In genomic region chr3:131552349-131553254, GRCm38 (mm10) we compare ENCODE assay signal across 9 mouse cellular contexts. TPM values are rescaled to one million over a fixed set of nuclear protein-coding genes. Genes with fewer than 3 reads are reported as not detected.
DNase-seq lines count a peak whose midpoint lies in the region; ATAC-seq lines count a peak whose summit lies in the region.
"Had no signal": no experiment of that assay in that cellular context is flagged by ENCODE, and none has a peak within 500 bp of the region (broad histone marks: within the 10 kb centered on the region; RNA-seq: fewer than 3 reads in every experiment).

No protein-coding gene starts in this region.

- H3K4me1 ChIP-seq in embryonic facial prominence, embryonic 11.5 days (ENCODE audit: control insufficient read depth, insufficient read depth, low read length), result no peaks in the 10 kb centered on the region
- H3K4me1 ChIP-seq in embryonic facial prominence, embryonic 10.5 days, result no peaks in the 10 kb centered on the region
- H3K4me1 ChIP-seq in intestine, embryonic 15.5 days (replicated peaks), result no peaks in the 10 kb centered on the region
- H3K4me1 ChIP-seq: limb, embryonic 12.5 days had no signal

- 41% methylated on average over 9 of the region's 9 CpGs for WGBS in embryonic facial prominence, embryonic 11.5 days
- 44% methylated on average over 9 of the region's 9 CpGs for WGBS in embryonic facial prominence, embryonic 10.5 days
- WGBS in intestine, embryonic 15.5 days, result 39% methylated on average over 9 of the region's 9 CpGs

- no peaks in the 10 kb centered on the region for H3K36me3 ChIP-seq in embryonic facial prominence, embryonic 11.5 days (replicated peaks; ENCODE audit: control insufficient read depth, insufficient read depth, low read depth, low read length)
- H3K36me3 ChIP-seq in embryonic facial prominence, embryonic 10.5 days (replicated peaks), result no peaks in the 10 kb centered on the region
- no peaks in the 10 kb centered on the region for H3K36me3 ChIP-seq in intestine, embryonic 15.5 days
- H3K36me3 ChIP-seq: limb, embryonic 12.5 days had no signal

- peak; percentile 80 for DNase-seq in embryonic facial prominence, embryonic 11.5 days (ENCODE audit: low spot score)
- no peak for DNase-seq in embryonic facial prominence, embryonic 10.5 days (ENCODE audit: low spot score)
- peak; percentile 69 for DNase-seq in thymus, postnatal 0 days (ENCODE audit: low spot score)
- DNase-seq in thymus, postnatal 36 days, result no peak
- DNase-seq in embryo, embryonic 9.5 days (ENCODE audit: extremely low spot score), result peak; percentile 39
- DNase-seq in frontal cortex, postnatal 10 days (ENCODE audit: low spot score in 2 of 2), result no peak

- no peaks in the 10 kb centered on the region for H3K9me3 ChIP-seq in embryonic facial prominence, embryonic 11.5 days (replicated peaks; ENCODE audit: control insufficient read depth, low read length)
- no peaks in the 10 kb centered on the region for H3K9me3 ChIP-seq in embryonic facial prominence, embryonic 10.5 days
- no peaks in the 10 kb centered on the region for H3K9me3 ChIP-seq in intestine, embryonic 15.5 days
- H3K9me3 ChIP-seq: limb, embryonic 12.5 days had no signal

- H3K9ac ChIP-seq in embryonic facial prominence, embryonic 11.5 days (replicated peaks; ENCODE audit: low read length), result no peak overlapping the region
- no peak overlapping the region for H3K9ac ChIP-seq in intestine, embryonic 15.5 days
- H3K9ac ChIP-seq: limb, embryonic 12.5 days had no signal

- no peak for ATAC-seq in embryonic facial prominence, embryonic 11.5 days (replicated peaks; ENCODE audit: insufficient number of reproducible peaks, low FRiP score, low TSS enrichment, low read depth)
- ATAC-seq in intestine, embryonic 15.5 days, result 0 out of 2 replicates have a peak, but pooled peaks have one; percentile 54
- peak; percentile 97 for ATAC-seq in megakaryocyte progenitor cell, adult 5-6 weeks (replicated peaks; ENCODE audit: poor library complexity)

- no peaks in the 10 kb centered on the region for H3K27me3 ChIP-seq in embryonic facial prominence, embryonic 11.5 days (ENCODE audit: control insufficient read depth, insufficient read depth, low read length)
- no peaks in the 10 kb centered on the region for H3K27me3 ChIP-seq in embryonic facial prominence, embryonic 10.5 days (replicated peaks; ENCODE audit: low read depth, poor library complexity, severe bottlenecking)
- H3K27me3 ChIP-seq in intestine, embryonic 15.5 days (replicated peaks), result no peaks in the 10 kb centered on the region
- H3K27me3 ChIP-seq: limb, embryonic 12.5 days had no signal

- no peak overlapping the region for H3K4me2 ChIP-seq in embryonic facial prominence, embryonic 11.5 days (ENCODE audit: low read depth, low read length)
- no peak overlapping the region for H3K4me2 ChIP-seq in intestine, embryonic 15.5 days (replicated peaks)
- H3K4me2 ChIP-seq: limb, embryonic 12.5 days had no signal

- H3K27ac ChIP-seq in embryonic facial prominence, embryonic 11.5 days (replicated peaks; ENCODE audit: low read depth, low read length), result no peak overlapping the region
- H3K27ac ChIP-seq in embryonic facial prominence, embryonic 10.5 days (replicated peaks), result no peak overlapping the region
- H3K27ac ChIP-seq in intestine, embryonic 15.5 days, result no peak overlapping the region
- H3K27ac ChIP-seq: limb, embryonic 12.5 days had no signal

- H3K4me3 ChIP-seq in embryonic facial prominence, embryonic 11.5 days (ENCODE audit: low read depth, low read length), result no peak overlapping the region
- H3K4me3 ChIP-seq in embryonic facial prominence, embryonic 10.5 days, result no peak overlapping the region
- no peak overlapping the region for H3K4me3 ChIP-seq in intestine, embryonic 15.5 days (replicated peaks)
- H3K4me3 ChIP-seq: limb, embryonic 12.5 days had no signal

RNA-seq across cellular contexts. Expression of gene Papss1, which starts 12.0 kb away (rescaled TPM):
- 104 and 109 TPM in 2 replicates for polyA plus RNA-seq in embryonic facial prominence, embryonic 11.5 days (2014; fragmentation: Nextera tagmentation; extraction: Ambion mirVana)
- 62.4 and 71.1 TPM in 2 replicates for polyA plus RNA-seq in embryonic facial prominence, embryonic 10.5 days (2016; fragmentation: Nextera tagmentation; extraction: Ambion mirVana)
- polyA plus RNA-seq in thymus, postnatal 0 days (2015; fragmentation: Nextera tagmentation; extraction: Ambion mirVana), result 50.7 and 53.1 TPM in 2 replicates
- 144 and 150 TPM in 2 replicates for polyA plus RNA-seq in intestine, embryonic 15.5 days (2015; fragmentation: Nextera tagmentation; extraction: Ambion mirVana)
- total RNA-seq in megakaryocyte progenitor cell, adult 5-6 weeks (2015), result 17.1 and 19.3 TPM in 2 replicates
- 25.8 and 27.6 TPM in 2 replicates for total RNA-seq in megakaryocyte progenitor cell, adult 5-6 weeks (2017)

Comparison
In these comparisons a context has a peak if more than half of its experiments do, and no peak if none do; other contexts are left out.
1. DNase-seq: peak in embryonic facial prominence, embryonic 11.5 days (single experiment), thymus, postnatal 0 days (single experiment) and embryo, embryonic 9.5 days (single experiment); none in embryonic facial prominence, embryonic 10.5 days (single experiment), thymus, postnatal 36 days (0 of 2) and frontal cortex, postnatal 10 days (0 of 2).